Mouse (Mus musculus) stomach, postnatal 0 days (tissue): Measurements from ENCODE around the gene Zfp146. TPM values are rescaled to one million over a fixed set of nuclear protein-coding genes. Genes with fewer than 3 reads are reported as not detected.
"Not testable (repeated sequence)": the region's sequence is repeated elsewhere in the genome, so short reads cannot be mapped to it uniquely, and the experiment has no call there.

ENCODE experiments used
- ATAC-seq: fragments of 200-750 bp; cut with Nextera tagmentation; 2 replicates; pipeline ENCODE4 v1.8.0; 2017; ENCODE audit not compliant: low FRiP score, low TSS enrichment
- DNase-seq: peaks from one replicate; pipeline ENCODE4 v3.0.0-alpha.2; 2016; ENCODE audit warnings: low spot score
- H3K27ac ChIP-seq: fragments of 300-500 bp; sonication (generic); replicated peaks from 2 replicates; pipeline ENCODE4 v1.5.1; 2014; ENCODE audit warnings: mild to moderate bottlenecking, control low read depth
- H3K27me3 ChIP-seq: fragments of 300-500 bp; sonication (generic); 2 replicates; pipeline ENCODE4 v1.6.1; 2014; ENCODE audit warnings: low read length; ENCODE audit not compliant: control insufficient read depth, insufficient read depth
- H3K36me3 ChIP-seq: fragments of 300-500 bp; sonication (generic); 2 replicates; pipeline ENCODE4 v1.6.1; 2014; ENCODE audit warnings: low read length, mixed read lengths; ENCODE audit not compliant: control insufficient read depth, insufficient read depth
- H3K4me1 ChIP-seq: fragments of 300-500 bp; sonication (generic); replicated peaks from 2 replicates; pipeline ENCODE4 v1.6.1; 2014; ENCODE audit warnings: antibody characterized with exemption; ENCODE audit not compliant: control insufficient read depth, insufficient read depth
- H3K4me2 ChIP-seq: fragments of 300-500 bp; sonication (generic); replicated peaks from 2 replicates; pipeline ENCODE4 v1.6.1; 2014; ENCODE audit warnings: low read depth, mild to moderate bottlenecking, control low read depth, moderate library complexity
- H3K4me3 ChIP-seq: fragments of 300-500 bp; sonication (generic); 2 replicates; pipeline ENCODE4 v1.5.1; 2014; ENCODE audit warnings: low read depth, low read length, control low read depth
- H3K9ac ChIP-seq: fragments of 300-500 bp; sonication (generic); 2 replicates; pipeline ENCODE4 v1.6.1; 2014; ENCODE audit warnings: mild to moderate bottlenecking, low read length, control low read depth, mixed read lengths
- H3K9me3 ChIP-seq: fragments of 300-500 bp; sonication (generic); 2 replicates; pipeline ENCODE4 v1.6.1; 2016; ENCODE audit warnings: low read length; ENCODE audit not compliant: control insufficient read depth
- CTCF ChIP-seq: IDR thresholded peaks from 2 replicates; pipeline ENCODE4 v1.5.1; 2016; ENCODE audit warnings: antibody characterized with exemption, low read depth, mild to moderate bottlenecking, moderate library complexity
- EP300 ChIP-seq: optimal IDR thresholded peaks from 2 replicates; pipeline ENCODE3; 2016; ENCODE audit warnings: antibody characterized with exemption
- WGBS: fragments of 180-500 bp; shearing (Covaris S2); extraction: QIAGEN DNeasy Blood & Tissue Kit; methylation state at CpG from one replicate; pipeline ENCODE4 v1.1.7; 2014; 5-methylcytosine and 5-hydroxymethylcytosine counted together
- polyA plus RNA-seq: library from polyadenylated mRNA; unstranded; fragments of >200 nt; fragmentation: Nextera tagmentation; extraction: Ambion mirVana; gene quantifications from 2 replicates; pipeline ENCODE4 v1.2.1, GENCODE M21; 2015

Zfp146 gene
- polyA plus RNA-seq, 1 experiment from 2014 or later, result 5.4 TPM

GRCm38 (mm10) chr7:30205383-30205782 lies 35.8 kb upstream of the Zfp146 start:
- no peak overlapping the region for H3K4me3 ChIP-seq
- peak; percentile 60 for DNase-seq
- H3K27me3 ChIP-seq, result no peaks in the 10 kb centered on the region
- no peaks in the 10 kb centered on the region for H3K36me3 ChIP-seq
- no peak overlapping the region for H3K4me2 ChIP-seq
- ATAC-seq, result no peak
- no peak overlapping the region for H3K9ac ChIP-seq
- no peak overlapping the region for H3K27ac ChIP-seq
- TF ChIP-seq CTCF (peak; percentile 90), EP300 (no peak)
- WGBS, result 2% methylated on average over 2 of the region's 2 CpGs
- no peaks in the 10 kb centered on the region for H3K4me1 ChIP-seq
- no peaks in the 10 kb centered on the region for H3K9me3 ChIP-seq

DNA sequence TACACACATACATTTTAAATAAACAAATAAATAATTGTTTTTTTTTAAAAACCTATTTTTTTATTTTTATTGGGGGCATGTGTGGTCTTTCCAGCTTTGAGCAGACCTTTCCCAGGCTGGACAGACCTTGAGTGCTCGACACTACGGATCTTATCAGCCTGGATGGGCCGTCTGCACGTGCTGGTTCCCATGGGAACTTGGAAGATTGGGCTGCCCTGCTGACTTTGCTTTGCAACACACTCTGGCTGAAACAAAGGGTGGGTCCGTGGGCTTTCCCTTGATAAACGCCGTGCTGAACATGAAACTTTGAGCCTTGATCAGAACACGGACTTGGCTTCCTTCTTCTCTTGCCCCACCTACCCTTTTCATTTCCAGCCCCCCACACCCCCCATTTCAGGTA lies 34.8 kb upstream of the Zfp146 start:
- H3K4me3 ChIP-seq, result no peak overlapping the region
- no peaks in the 10 kb centered on the region for H3K27me3 ChIP-seq
- no peak overlapping the region for H3K9ac ChIP-seq
- no peak for TF ChIP-seq CTCF
- TF ChIP-seq EP300, result no peak
- no peak overlapping the region for H3K27ac ChIP-seq
- no peak for ATAC-seq
- H3K4me1 ChIP-seq, result no peaks in the 10 kb centered on the region
- WGBS, result 38% methylated on average over 8 of the region's 8 CpGs
- DNase-seq, result peak; percentile 42
- H3K36me3 ChIP-seq, result no peaks in the 10 kb centered on the region
- H3K9me3 ChIP-seq, result no peaks in the 10 kb centered on the region
- H3K4me2 ChIP-seq, result peak overlapping the region; percentile 20; the same call in 1 of the 2 replicates

- H3K36me3 ChIP-seq, result no peaks in the 10 kb centered on the region
- WGBS, result 54% methylated on average over 11 of the region's 11 CpGs
- no peak overlapping the region for H3K4me2 ChIP-seq
- H3K4me1 ChIP-seq, result no peaks in the 10 kb centered on the region
- H3K4me3 ChIP-seq, result no peak overlapping the region
- no peak for TF ChIP-seq CTCF
- TF ChIP-seq EP300, result no peak
- DNase-seq, result no peak
- H3K9me3 ChIP-seq, result no peaks in the 10 kb centered on the region
- H3K27me3 ChIP-seq, result no peaks in the 10 kb centered on the region
- no peak overlapping the region for H3K27ac ChIP-seq
- no peak overlapping the region for H3K9ac ChIP-seq
- no peak for ATAC-seq
Observed at GRCm38 (mm10) chr7:30202895-30203690, 33.5 kb upstream of the Zfp146 start.

DNA sequence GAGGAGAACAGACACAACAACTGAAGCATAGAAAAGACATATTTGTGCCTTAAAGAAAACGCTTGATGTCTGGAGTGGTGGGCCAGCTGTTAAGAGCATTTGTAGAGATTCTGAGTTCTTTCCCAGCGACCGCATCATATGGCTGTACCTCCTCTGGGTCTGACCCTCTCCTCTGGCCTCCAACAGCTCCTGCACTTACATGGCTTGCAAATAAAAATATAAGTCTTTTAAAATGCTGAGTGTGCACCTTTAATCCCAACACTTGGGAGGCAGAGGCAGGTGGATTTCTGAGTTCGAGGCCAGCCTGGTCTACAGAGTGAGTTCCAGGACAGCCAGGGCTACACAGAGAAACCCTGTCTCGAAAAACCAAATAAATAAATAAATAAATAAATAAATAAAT lies 31.1 kb upstream of the Zfp146 start:
- not testable (repeated sequence) for H3K4me3 ChIP-seq, ATAC-seq, H3K9ac ChIP-seq, DNase-seq, H3K9me3 ChIP-seq, H3K27me3 ChIP-seq, H3K27ac ChIP-seq, H3K36me3 ChIP-seq, H3K4me1 ChIP-seq, H3K4me2 ChIP-seq
- 84% methylated on average over 5 of the region's 5 CpGs for WGBS

DNA sequence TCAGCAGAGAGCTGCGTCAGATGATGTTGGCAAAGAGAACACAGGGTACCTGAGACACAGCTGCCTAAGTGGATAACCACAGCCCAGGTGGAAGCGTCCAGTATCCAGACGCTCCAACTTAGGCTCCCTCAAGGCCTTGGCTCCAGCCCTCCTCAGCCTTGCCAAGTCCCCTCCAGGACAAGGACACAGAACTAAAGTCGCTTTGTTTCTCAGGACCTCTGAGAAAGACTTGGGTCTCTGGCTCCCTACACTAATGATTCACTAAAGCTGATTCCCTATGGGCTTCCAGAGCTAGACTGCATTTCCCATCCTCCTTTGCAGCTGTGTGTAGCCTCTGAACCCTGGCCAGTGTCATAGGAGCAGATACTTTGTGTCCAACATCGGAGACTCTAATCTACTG lies 30.6 kb upstream of the Zfp146 start:
- WGBS, result 78% methylated on average over 5 of the region's 5 CpGs
- Histone ChIP-seq H3K4me3 (no peak overlapping the region), H3K4me1 (no peaks in the 10 kb centered on the region), H3K9ac (no peak overlapping the region), H3K36me3 (no peaks in the 10 kb centered on the region), H3K27me3 (no peaks in the 10 kb centered on the region), H3K9me3 (no peaks in the 10 kb centered on the region), H3K4me2 (no peak overlapping the region), H3K27ac (no peak overlapping the region)
- ATAC-seq, result no peak
- TF ChIP-seq EP300 (no peak), CTCF (no peak)
- no peak for DNase-seq

GRCm38 (mm10) chr7:30199498-30200139 lies 30.1 kb upstream of the Zfp146 start:
- H3K4me1 ChIP-seq, result no peaks in the 10 kb centered on the region
- no peaks in the 10 kb centered on the region for H3K36me3 ChIP-seq
- H3K4me2 ChIP-seq, result no peak overlapping the region
- no peak for TF ChIP-seq EP300
- no peak for TF ChIP-seq CTCF
- H3K4me3 ChIP-seq, result no peak overlapping the region
- no peak overlapping the region for H3K9ac ChIP-seq
- no peak overlapping the region for H3K27ac ChIP-seq
- DNase-seq, result no peak
- no peaks in the 10 kb centered on the region for H3K9me3 ChIP-seq
- ATAC-seq, result no peak
- no peaks in the 10 kb centered on the region for H3K27me3 ChIP-seq
- 75% methylated on average over 18 of the region's 18 CpGs for WGBS
